Mouse (Mus musculus): ENCODE data around the gene Gm4756.

Gene Gm4756

GRCm38 (mm10) chr12:72649611-72650330 is at the start of gene Gm4756:
Gm4756 (minus strand) TSS chr12:72649661.
- in situ Hi-C loops (cut with MboI, MseI), result loop anchor here (25.0 kb wide), 1 partner anchor 562 kb away; the partner anchor contains the start of genes Jkamp and L3hypdh

GRCm38 (mm10) chr12:72694901-72695463 is 45.5 kb upstream of the Gm4756 start:
- in situ Hi-C loops (cut with MboI, MseI), result no loop called here

GRCm38 (mm10) chr12:72694438-72694837 is 45.0 kb upstream of the Gm4756 start:
- in situ Hi-C loops (cut with MboI, MseI), result no loop called here

- in situ Hi-C loops (cut with MboI, MseI), result no loop called here
Observed at GRCm38 (mm10) chr12:72693895-72694294, 44.4 kb upstream of the Gm4756 start.

GRCm38 (mm10) chr12:72688281-72688680 is 38.8 kb upstream of the Gm4756 start:
- in situ Hi-C loops (cut with MboI, MseI), result loop anchor here (10.0 kb wide), 1 partner anchor 223 kb away; no protein-coding TSS in a partner anchor

GRCm38 (mm10) chr12:72687741-72688140 is 38.3 kb upstream of the Gm4756 start:
- in situ Hi-C loops (cut with MboI, MseI), result loop anchor here (10.0 kb wide), 1 partner anchor 223 kb away; no protein-coding TSS in a partner anchor

GRCm38 (mm10) chr12:72686566-72686965 is 37.1 kb upstream of the Gm4756 start:
- in situ Hi-C loops (cut with MboI, MseI), result loop anchor here (10.0 kb wide), 1 partner anchor 222 kb away; no protein-coding TSS in a partner anchor

- in situ Hi-C loops (cut with MboI, MseI), result loop anchor here (10.0 kb wide), 1 partner anchor 219 kb away; no protein-coding TSS in a partner anchor
Observed at GRCm38 (mm10) chr12:72683612-72684011, 34.2 kb upstream of the Gm4756 start.

- in situ Hi-C loops (cut with MboI, MseI), result loop anchor here (10.0 kb wide), 1 partner anchor 218 kb away; no protein-coding TSS in a partner anchor
Observed at GRCm38 (mm10) chr12:72682511-72683282, 33.2 kb upstream of the Gm4756 start.

GRCm38 (mm10) chr12:72681919-72682318 is 32.5 kb upstream of the Gm4756 start:
- in situ Hi-C loops (cut with MboI, MseI), result loop anchor here (10.0 kb wide), 1 partner anchor 217 kb away; no protein-coding TSS in a partner anchor

- in situ Hi-C loops (cut with MboI, MseI), result loop anchor here (10.0 kb wide), 1 partner anchor 215 kb away; no protein-coding TSS in a partner anchor
Observed at GRCm38 (mm10) chr12:72679635-72680034, 30.2 kb upstream of the Gm4756 start.

- in situ Hi-C loops (cut with MboI, MseI), result loop anchor here (5.0 to 25.0 kb wide), 2 partner anchors 72 to 588 kb away; partner anchors contain the start of genes Jkamp and L3hypdh
Observed at GRCm38 (mm10) chr12:72674820-72675219, 25.4 kb upstream of the Gm4756 start.

- in situ Hi-C loops (cut with MboI, MseI), result loop anchor here (5.0 to 25.0 kb wide), 2 partner anchors 73 to 587 kb away; partner anchors contain the start of genes Jkamp and L3hypdh
Observed at GRCm38 (mm10) chr12:72674079-72674797, 24.8 kb upstream of the Gm4756 start.

GRCm38 (mm10) chr12:72671516-72672135 is 22.2 kb upstream of the Gm4756 start:
- in situ Hi-C loops (cut with MboI, MseI), result loop anchor here (5.0 to 25.0 kb wide), 2 partner anchors 76 to 584 kb away; partner anchors contain the start of genes Jkamp and L3hypdh

GRCm38 (mm10) chr12:72670921-72671320 is 21.5 kb upstream of the Gm4756 start:
- in situ Hi-C loops (cut with MboI, MseI), result loop anchor here (5.0 to 25.0 kb wide), 2 partner anchors 76 to 584 kb away; partner anchors contain the start of genes Jkamp and L3hypdh

GRCm38 (mm10) chr12:72667868-72668469 is 18.5 kb upstream of the Gm4756 start:
- in situ Hi-C loops (cut with MboI, MseI), result loop anchor here (25.0 kb wide), 1 partner anchor 581 kb away; the partner anchor contains the start of genes Jkamp and L3hypdh

- in situ Hi-C loops (cut with MboI, MseI), result loop anchor here (25.0 kb wide), 1 partner anchor 579 kb away; the partner anchor contains the start of genes Jkamp and L3hypdh
Observed at GRCm38 (mm10) chr12:72666015-72666414, 16.6 kb upstream of the Gm4756 start.

GRCm38 (mm10) chr12:72664735-72665337 is 15.4 kb upstream of the Gm4756 start, which contains the start of gene Dhrs7:
Dhrs7 (minus strand) TSS chr12:72664909.
- in situ Hi-C loops (cut with MboI, MseI), result loop anchor here (25.0 kb wide), 1 partner anchor 578 kb away; the partner anchor contains the start of genes Jkamp and L3hypdh

Measured in T-helper 2 cell (primary cell).